Mouse (Mus musculus) adrenal gland, postnatal 10 days (tissue): ENCODE results near the gene Taf3. TPM values are rescaled to one million over a fixed set of nuclear protein-coding genes. Genes with fewer than 3 reads are reported as not detected.

Source experiments
- DNase-seq: peaks from one replicate; pipeline ENCODE4 v3.0.0; 2021; ENCODE audit warnings: mixed read lengths
- total RNA-seq, 2 experiments: library from RNA; stranded (reverse); gene quantifications; 2 replicates each; pipeline ENCODE4 v1.2.3; 2021

Gene Taf3
- total RNA-seq, 2 experiments from 2014 or later = 9.6 to 10.6 TPM

DNA sequence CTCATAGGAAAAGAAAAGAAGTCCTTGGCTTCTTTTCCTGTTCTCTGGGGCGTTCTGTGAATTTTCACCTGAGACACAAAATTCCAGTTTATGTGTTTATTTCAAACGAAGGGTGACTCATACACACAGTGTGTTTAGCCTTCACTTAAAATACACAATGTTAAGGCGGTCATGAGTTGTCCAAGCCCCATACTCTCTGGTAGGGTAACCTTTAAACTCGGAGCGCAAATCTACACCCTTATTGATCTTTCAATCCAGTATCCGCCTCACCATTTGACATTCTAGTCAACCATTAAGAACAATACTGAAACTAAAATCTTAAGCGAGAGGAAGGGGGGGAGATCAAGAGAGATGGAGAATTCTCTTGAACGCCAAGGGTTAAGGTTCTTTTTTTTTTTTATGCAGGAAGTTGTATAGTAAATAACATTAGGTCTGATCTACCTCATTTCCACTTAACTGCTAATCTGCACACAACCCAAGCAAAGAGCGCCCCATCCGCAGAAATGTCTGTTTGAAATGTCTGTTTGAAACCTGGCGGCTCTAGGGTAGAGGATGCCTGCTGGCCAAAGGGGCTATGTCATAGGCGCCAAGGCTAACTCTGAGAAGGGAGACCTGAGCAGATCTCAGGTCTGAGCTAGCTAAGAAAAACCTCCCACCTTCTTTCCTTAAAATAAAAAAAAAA is 172.6 kb downstream of the Taf3 start:
- DNase-seq = no peak

DNA sequence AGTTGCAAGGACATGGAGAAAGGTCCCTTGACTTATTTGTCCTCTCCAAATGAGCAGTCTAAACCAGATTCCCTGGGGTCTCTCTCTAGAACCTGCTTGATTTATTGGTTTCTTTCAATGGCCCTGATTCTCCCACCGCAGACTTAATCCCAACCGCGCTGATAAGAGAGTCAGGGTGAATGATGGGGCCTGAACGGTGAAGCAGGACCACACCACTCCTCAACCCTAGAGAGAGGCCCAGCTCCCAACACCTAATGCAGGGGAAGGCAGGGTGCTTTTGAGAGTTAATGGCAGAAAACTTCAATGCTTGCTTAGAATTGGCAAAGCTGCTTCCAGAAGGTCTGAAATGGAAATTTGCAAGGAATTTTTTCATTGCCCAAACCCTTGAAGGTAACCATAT is 173.2 kb downstream of the Taf3 start:
- no peak for DNase-seq

DNA sequence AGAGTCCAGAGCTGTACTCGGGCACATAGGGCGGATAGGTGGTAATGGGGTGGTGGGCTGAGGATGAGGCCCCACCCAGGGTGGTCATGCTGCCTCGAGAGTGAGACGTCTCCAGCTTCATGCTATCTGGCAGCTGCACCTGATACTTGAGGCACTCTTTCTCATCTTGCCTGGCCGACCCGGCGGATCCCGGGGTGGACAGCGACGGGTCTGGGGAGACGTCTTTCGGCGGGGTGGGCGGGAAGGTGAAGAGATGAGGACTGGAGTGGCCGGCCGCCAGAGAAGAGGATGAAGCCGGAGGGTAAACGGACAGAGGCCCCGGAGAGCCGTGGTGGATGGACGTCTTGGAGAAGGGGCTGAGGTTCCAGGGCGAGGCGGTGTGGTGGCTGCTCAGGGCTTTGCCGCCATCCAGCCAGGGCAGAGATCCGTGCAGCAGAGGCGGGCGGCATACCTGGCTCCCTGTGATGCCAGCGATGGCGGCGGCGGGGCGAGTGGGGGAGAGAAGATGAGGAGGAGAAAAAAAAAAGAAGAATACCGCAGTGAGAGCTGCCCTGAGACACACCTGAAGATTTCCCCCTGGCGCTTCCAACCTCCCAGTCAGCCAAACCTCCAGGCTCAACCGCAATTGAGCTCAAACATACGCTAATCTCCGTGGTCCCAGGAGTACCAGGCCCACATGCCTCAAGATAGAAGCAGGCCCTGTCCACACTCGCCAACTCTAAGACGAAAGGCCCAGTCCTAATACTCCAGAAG is 173.8 kb downstream of the Taf3 start:
- DNase-seq = no peak

DNA sequence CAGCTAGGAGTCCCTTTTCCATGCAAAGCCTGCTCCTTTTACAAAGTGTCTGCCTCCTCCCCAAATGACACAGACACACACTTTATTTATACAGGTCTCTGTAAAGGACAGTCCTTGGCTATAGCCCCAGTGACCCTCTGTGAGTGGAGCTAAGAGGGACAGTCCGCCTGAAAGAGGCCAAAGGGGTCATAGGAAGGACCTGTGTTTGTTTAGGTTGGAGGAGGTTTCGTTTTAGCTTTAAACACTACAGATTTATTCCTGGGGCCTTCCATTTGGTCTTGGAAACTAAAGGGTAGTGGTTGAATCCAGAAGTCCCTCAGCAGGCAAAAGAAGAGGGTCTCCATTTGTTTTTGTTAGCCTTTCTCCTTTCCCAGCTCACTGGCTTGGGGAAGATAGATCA is 174.6 kb downstream of the Taf3 start:
- DNase-seq = no peak

DNA sequence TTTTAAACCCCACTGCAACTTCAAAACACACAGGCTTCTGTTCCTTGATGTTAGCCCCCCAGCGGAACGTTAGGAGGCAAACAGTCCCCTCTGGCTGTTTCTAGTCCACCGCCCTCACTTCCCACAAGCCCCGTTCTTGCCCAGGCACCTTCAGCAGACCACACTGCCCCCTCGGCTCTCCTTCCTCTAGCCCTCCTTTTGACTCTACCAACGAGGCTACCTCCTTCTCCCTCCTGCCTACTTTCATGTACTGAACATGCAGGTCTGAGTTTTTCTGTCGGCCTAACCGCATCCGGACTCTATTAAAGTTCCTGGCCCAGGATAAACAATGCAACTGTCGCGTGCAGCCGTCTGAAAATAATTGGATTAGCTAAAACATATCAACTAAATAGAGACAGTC is 175.7 kb downstream of the Taf3 start:
- DNase-seq = no peak

DNA sequence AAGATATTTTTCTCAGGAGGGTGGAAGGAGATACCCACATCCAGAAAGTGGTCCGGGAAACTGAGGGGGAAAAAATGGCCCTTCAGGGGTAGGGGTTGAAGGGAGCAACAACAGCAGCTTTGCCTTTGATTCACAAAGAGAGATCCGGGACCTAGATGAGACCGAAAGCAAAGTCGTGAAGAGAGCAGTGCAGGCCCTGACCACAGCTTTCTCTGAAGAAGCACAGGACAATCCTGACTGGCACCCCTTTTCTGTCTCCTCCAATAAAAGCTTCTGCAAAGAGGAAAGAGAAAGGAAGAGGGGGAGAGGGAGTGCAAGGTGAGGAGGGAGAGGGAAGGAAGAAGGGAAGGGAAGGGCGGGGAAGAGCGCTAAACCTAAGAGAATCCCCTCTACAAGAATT is 176.6 kb downstream of the Taf3 start:
- DNase-seq = no peak

DNA sequence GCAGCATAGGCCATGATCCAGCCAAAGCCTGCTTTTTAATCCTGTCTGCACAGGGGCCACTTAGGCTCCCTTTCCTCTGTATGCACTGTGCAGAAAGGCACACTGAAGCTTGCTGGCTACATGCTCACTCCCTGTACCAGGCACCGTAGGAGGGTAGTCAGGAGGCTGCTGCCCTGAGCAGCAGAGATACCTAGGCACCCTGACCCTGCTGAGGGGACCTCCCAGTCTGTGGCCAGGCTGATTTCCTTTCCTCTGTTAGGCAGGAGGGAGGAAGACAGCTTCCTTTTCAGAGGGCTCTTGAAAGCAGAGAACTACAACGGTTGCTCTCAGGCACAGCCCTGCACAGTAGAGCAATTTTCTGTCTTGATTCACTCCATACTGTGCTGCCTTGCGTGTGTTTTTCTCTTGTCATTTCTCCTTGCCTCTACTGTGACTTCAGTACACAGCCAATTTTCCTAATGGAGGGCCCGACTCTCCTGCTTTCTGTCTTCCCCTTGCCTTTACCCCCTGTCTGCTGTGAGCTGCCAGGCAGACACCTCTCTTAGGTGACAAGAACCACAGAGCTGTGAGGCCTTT is 177.2 kb downstream of the Taf3 start:
- DNase-seq = no peak

DNA sequence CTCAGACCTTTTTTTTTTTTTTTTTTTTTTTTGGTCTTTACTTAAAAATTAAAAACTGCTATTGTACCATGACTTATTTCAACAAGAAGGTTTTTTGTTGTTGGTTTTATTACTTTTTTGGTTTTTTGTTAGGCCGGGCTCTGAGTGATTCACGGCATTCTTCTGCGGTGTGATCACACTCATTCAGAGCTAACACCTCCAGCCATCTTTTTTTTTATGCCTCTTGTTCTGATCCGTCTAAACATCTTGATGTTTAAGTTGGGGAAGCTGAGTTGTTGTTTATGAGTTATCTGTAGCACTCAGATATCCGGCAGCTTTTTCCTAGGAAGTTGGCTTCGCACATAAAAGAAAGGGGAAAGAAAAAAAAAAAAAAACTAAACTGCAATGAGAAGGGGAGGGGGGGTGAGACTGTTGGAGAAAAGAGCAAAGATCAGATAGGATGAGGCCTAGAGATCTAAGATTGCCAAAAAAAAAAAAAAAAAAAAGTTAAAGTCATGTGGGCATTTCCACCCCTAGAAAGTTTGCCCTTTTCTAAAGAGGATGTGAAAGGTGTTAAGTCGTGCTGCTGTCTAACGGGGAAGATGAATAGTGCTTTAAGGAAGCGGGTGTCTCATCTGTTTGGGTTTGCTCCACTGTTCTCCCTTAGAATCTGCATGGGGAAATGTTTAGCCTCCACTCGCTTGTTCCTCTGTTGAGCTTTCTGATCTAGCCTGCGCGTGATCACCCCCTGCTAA is 181.1 kb downstream of the Taf3 start:
- no peak for DNase-seq

Other genes starting within 250 kb of the Taf3 start
- 1 to 10 TPM; 1.1 to 2.1 TPM for gene 4930412O13Rik, start 167.3 kb downstream of the Taf3 start, total RNA-seq
- gene 9230102O04Rik, start 159.1 kb downstream of the Taf3 start, total RNA-seq = not detected
- gene Gata3, start 158.6 kb downstream of the Taf3 start, total RNA-seq = 10 to 100 TPM; 12.3 to 14.8 TPM
- 100 to 1,000 TPM; 597 to 695 TPM for gene Atp5c1, start 31.9 kb upstream of the Taf3 start, total RNA-seq
- 10 to 100 TPM; 16.5 to 20.0 TPM for gene Kin, start 32.0 kb upstream of the Taf3 start, total RNA-seq
- gene Itih2, start 82.8 kb upstream of the Taf3 start, total RNA-seq = 100 to 1,000 TPM; 190 to 443 TPM
- 10 to 100 TPM; 43.5 to 46.6 TPM for gene Itih5, start 105.0 kb upstream of the Taf3 start, total RNA-seq